Mouse (Mus musculus) mammary gland, adult 2 months (tissue): ENCODE measurements around the gene Dhx37. TPM values are rescaled to one million over a fixed set of nuclear protein-coding genes. Genes with fewer than 3 reads are reported as not detected.

ENCODE experiments used
- polyA plus RNA-seq: library from polyadenylated mRNA; depleted of rRNA; stranded (reverse); fragments of >200 nt; gene quantifications from 2 replicates; pipeline ENCODE4 v1.2.3, GENCODE M21; 2012; ENCODE audit warnings: low replicate concordance; rRNA removed

Gene Dhx37
- polyA plus RNA-seq = 16.9 and 25.7 TPM in 2 replicates

DNA sequence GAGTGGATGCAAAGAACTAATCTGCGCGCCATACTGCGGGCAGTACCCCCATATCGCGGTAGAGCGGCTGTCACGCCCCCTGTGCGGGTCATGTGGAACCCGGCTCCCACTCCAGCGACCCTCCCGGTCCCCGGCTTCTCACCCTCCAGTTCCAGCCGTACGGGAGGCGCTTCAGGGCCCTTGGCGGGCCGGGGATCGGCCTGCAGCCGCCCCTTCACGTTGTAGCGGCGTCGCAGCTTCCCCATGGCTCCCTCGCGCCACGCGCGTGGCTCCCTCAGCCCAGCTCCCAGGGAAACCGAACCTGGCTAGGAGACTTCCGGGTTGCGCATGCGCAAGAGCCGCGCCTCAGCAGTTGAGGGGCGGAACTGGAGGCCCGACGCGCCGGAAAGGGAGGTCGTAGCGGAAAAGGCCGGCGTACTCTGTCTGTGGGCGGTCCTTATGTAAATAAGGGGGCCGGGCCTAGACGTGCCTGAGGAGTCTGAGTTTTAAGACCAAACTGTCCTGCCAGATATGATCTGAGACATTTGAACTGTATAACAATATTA, at the start of gene Dhx37:
Dhx37 (minus strand) TSS at position 329 of the 545 bp plus-strand sequence.

GRCm38 (mm10) chr5:125475601-125476285, 41.8 kb upstream of the Dhx37 start, which contains the start of gene Aacs:
Aacs (plus strand) TSS chr5:125475814.

DNA sequence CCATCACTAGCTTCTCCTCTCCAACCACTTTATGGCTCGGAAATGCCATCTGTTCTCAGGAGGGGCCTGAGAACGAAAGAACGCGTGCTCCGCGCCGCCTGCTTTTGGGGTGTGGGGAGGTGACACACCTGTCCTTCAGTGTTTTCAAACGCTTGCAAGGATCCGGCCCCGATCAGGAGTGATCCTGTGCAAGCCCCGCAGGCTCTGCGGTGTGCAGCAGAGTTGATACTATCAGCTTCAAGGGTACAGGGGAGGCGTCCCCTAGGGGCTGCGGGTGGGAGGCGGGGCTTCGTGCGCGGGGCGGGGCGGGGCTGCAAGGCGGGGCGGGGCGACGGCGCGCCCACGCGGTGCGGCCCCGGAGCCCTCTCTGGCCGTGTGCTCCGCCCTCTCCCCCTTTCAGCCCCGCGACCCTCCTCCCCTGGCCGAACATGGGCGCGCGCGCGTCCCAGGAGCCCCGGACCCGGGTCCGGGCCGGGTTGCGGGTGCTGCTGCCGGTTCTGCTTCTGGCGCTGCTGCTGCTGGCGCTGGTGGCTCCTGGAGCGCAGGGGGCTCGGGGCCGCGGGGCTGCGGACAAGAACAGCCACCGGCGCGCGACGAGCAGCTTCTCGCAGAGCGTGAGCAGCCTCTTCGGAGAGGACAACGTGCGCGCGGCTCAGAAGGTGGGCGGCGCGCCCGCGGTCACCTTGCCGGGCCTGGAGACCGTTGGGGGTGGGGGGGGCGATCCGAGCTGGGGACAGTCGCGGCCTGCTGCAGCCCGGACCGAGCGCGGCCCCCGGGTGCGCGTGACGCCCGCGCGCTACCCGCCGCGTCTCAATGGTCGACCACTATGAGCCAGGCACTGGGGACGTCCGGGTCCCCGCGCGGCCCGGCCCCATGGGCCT, 7.6 kb upstream of the Dhx37 start, which contains the start of gene Bri3bp:
Bri3bp (plus strand) TSS at position 335 of the 881 bp plus-strand sequence.

DNA sequence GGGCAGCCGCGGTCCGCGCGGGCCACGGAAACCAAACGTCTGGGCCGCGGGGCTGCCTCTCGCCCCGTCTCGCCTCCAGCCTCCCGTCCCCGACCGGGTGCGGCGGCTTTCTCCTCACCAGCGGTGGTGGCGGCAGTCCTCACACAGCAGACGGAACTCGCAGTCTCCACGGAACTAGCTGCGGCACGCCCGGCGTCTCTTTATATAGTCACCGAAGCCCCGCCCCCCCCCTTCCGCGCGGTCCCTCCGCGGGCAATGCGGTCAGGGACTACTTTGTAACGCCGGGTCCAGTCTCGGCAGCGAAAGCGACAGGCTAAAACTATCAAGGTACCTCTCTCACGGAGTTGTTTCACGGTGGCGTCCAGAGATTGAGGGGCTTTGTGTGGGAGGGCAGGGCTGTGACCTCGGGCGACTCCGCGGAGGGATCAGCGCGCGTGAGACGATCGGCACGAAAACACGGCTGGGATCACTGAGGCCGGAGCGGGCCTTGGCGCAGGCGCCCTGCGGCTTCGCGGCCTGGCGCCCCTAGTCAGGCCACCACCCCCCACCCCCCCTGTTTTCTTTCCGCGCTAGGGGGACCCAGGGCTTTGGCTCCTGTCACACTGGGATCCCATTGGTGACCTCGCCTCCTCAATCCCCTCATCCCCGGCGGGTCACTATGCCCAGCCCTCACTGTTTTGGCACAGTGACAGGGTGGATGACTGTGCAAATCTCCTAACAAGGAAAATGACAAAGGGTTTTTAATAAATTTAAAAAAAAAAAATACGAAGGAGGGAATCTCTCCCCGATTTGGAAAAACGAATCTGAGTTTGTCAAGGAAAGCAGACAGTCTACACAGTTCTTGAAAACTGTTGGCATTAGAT, 44.1 kb downstream of the Dhx37 start, which contains the start of gene Ubc:
Ubc (minus strand) TSS at position 624 of the 863 bp plus-strand sequence.

DNA sequence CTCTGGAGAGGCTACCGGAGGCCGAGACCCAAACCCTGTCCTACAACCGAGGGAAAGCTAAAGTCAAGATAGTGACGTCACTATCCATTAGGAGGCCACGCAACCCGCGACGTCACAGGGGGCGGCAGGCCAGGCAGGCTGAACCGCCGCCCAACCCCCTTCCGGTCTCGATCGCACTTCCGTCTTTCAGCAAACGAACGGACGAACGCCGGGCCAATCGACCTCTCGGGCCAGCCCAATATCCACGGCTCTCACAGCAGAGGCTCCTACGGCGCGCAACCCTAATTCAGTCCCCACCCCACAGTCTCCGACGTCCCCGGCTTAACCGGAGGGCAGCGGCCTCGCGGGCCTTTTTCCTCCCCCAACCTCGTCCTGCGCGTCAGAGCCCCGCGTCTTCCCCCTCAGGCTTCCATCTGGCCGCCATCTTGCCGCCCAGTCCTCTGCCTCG, 44.8 kb downstream of the Dhx37 start, which contains the start of gene Gm10382:
Gm10382 (plus strand) TSS at position 192 of the 448 bp plus-strand sequence.

Other genes with a start within 250 kb of the Dhx37 start
- 248 and 298 TPM in 2 replicates for gene Scarb1, start 93.0 kb downstream of the Dhx37 start, polyA plus RNA-seq
- 0.09 and 0.20 TPM in 2 replicates for gene Gm10382, start 44.8 kb downstream of the Dhx37 start, polyA plus RNA-seq
- 700 and 727 TPM in 2 replicates for gene Ubc, start 43.9 kb downstream of the Dhx37 start, polyA plus RNA-seq
- 12.4 and 16.7 TPM in 2 replicates for gene Bri3bp, start 7.4 kb upstream of the Dhx37 start, polyA plus RNA-seq
- 276 and 331 TPM in 2 replicates for gene Aacs, start 41.7 kb upstream of the Dhx37 start, polyA plus RNA-seq
- gene Tmem132b, start 97.7 kb upstream of the Dhx37 start, polyA plus RNA-seq = 0.06 and 0.10 TPM in 2 replicates